Mouse (Mus musculus): ENCODE data around the gene Dcp1a. TPM values are rescaled to one million over a fixed set of nuclear protein-coding genes. Genes with fewer than 3 reads are reported as not detected.

Gene Dcp1a
- polyA plus RNA-seq, 2 experiments = 6.2 to 12.5 TPM

- no peak for DNase-seq (ENCODE audit: low read depth in 3 of 3, low spot score in 3 of 3)
- H3K27me3 ChIP-seq (ENCODE audit: control insufficient read depth, insufficient read depth, low read length) = no peaks in the 10 kb centered on the region
- no peak for TF ChIP-seq CTCF (IDR thresholded peaks at IDR 0.05; ENCODE audit: low read depth)
- TF ChIP-seq EP300 (IDR thresholded peaks at IDR 0.05; ENCODE audit: low read depth) = no peak
- H3K9me3 ChIP-seq (ENCODE audit: control insufficient read depth, low read length) = no peaks in the 10 kb centered on the region
- H3K4me1 ChIP-seq (replicated peaks; ENCODE audit: control insufficient read depth in 2 of 2, insufficient read depth in 2 of 2, low read length in 1 of 2) = peaks cover 0 to 2% of the 10 kb centered on the region in 2 experiments; a peak in 1 of 4 replicates
- 32% methylated on average over 1 of the region's 1 CpGs for WGBS (ENCODE audit: insufficient replicate concordance)
- no peak for ATAC-seq (ENCODE audit: insufficient read depth)
- peaks cover 7% of the 10 kb centered on the region for H3K36me3 ChIP-seq (replicated peaks; ENCODE audit: control insufficient read depth, insufficient read depth, low read depth)
- no peak overlapping the region for H3K9ac ChIP-seq (replicated peaks)
- H3K4me3 ChIP-seq (ENCODE audit: insufficient read depth in 1 of 2, low read depth in 2 of 2, low read length in 2 of 2) = no peak overlapping the region
- no peak overlapping the region for H3K4me2 ChIP-seq (ENCODE audit: low read depth)
- no peak overlapping the region for H3K27ac ChIP-seq
Measured at GRCm38 (mm10) chr14:30493276-30493675, 13.9 kb downstream of the Dcp1a start.

GRCm38 (mm10) chr14:30494998-30495397 is 15.7 kb downstream of the Dcp1a start:
- ATAC-seq (ENCODE audit: insufficient read depth) (no peak), DNase-seq (ENCODE audit: low read depth in 3 of 3, low spot score in 3 of 3) (no peak)
- 55% methylated on average over 6 of the region's 6 CpGs for WGBS (ENCODE audit: insufficient replicate concordance)
- Histone ChIP-seq H3K27ac (no peak overlapping the region), H3K4me2 (ENCODE audit: low read depth) (no peak overlapping the region), H3K4me1 (replicated peaks; ENCODE audit: control insufficient read depth in 2 of 2, insufficient read depth in 2 of 2, low read length in 1 of 2) (peaks cover 0 to 2% of the 10 kb centered on the region in 2 experiments; a peak in 1 of 4 replicates), H3K36me3 (replicated peaks; ENCODE audit: control insufficient read depth, insufficient read depth, low read depth) (peaks cover 7% of the 10 kb centered on the region), H3K4me3 (ENCODE audit: insufficient read depth in 1 of 2, low read depth in 2 of 2, low read length in 2 of 2) (no peak overlapping the region), H3K9ac (replicated peaks) (no peak overlapping the region), H3K9me3 (ENCODE audit: control insufficient read depth, low read length) (no peaks in the 10 kb centered on the region), H3K27me3 (ENCODE audit: control insufficient read depth, insufficient read depth, low read length) (no peaks in the 10 kb centered on the region)
- TF ChIP-seq EP300 (IDR thresholded peaks at IDR 0.05; ENCODE audit: low read depth) (no peak), CTCF (IDR thresholded peaks at IDR 0.05; ENCODE audit: low read depth) (no peak)

- 71% methylated on average over 2 of the region's 2 CpGs for WGBS (ENCODE audit: insufficient replicate concordance)
Measured at GRCm38 (mm10) chr14:30498202-30498601, 18.9 kb downstream of the Dcp1a start.

GRCm38 (mm10) chr14:30504990-30505389 is 25.7 kb downstream of the Dcp1a start:
- no peak for ATAC-seq (ENCODE audit: insufficient read depth)
- 77% methylated on average over 5 of the region's 5 CpGs for WGBS (ENCODE audit: insufficient replicate concordance)
- H3K4me1 ChIP-seq (replicated peaks; ENCODE audit: control insufficient read depth in 2 of 2, insufficient read depth in 2 of 2, low read length in 1 of 2) = no peaks in the 10 kb centered on the region
- no peak overlapping the region for H3K4me3 ChIP-seq (ENCODE audit: insufficient read depth in 1 of 2, low read depth in 2 of 2, low read length in 2 of 2)
- no peak for DNase-seq (ENCODE audit: low read depth in 3 of 3, low spot score in 3 of 3)
- H3K9me3 ChIP-seq (ENCODE audit: control insufficient read depth, low read length) = no peaks in the 10 kb centered on the region
- no peak overlapping the region for H3K9ac ChIP-seq (replicated peaks)
- TF ChIP-seq EP300 (IDR thresholded peaks at IDR 0.05; ENCODE audit: low read depth) (no peak), CTCF (IDR thresholded peaks at IDR 0.05; ENCODE audit: low read depth) (no peak)
- no peaks in the 10 kb centered on the region for H3K27me3 ChIP-seq (ENCODE audit: control insufficient read depth, insufficient read depth, low read length)
- H3K36me3 ChIP-seq (replicated peaks; ENCODE audit: control insufficient read depth, insufficient read depth, low read depth) = peaks cover 17% of the 10 kb centered on the region
- H3K27ac ChIP-seq = no peak overlapping the region
- no peak overlapping the region for H3K4me2 ChIP-seq (ENCODE audit: low read depth)

More at GRCm38 (mm10) chr14:30498202-30498601, 18.9 kb downstream of the Dcp1a start:
- TF ChIP-seq CTCF (IDR thresholded peaks at IDR 0.05; ENCODE audit: low read depth) (no peak), EP300 (IDR thresholded peaks at IDR 0.05; ENCODE audit: low read depth) (no peak)
- Histone ChIP-seq H3K4me1 (replicated peaks; ENCODE audit: control insufficient read depth in 2 of 2, insufficient read depth in 2 of 2, low read length in 1 of 2) (0 out of 4 replicates have a peak, but pooled peaks cover 0 to under 1% of the 10 kb centered on the region in 2 experiments), H3K36me3 (replicated peaks; ENCODE audit: control insufficient read depth, insufficient read depth, low read depth) (no peaks in the 10 kb centered on the region; the same call in 1 of the 2 replicates), H3K4me2 (ENCODE audit: low read depth) (no peak overlapping the region), H3K27ac (no peak overlapping the region), H3K27me3 (ENCODE audit: control insufficient read depth, insufficient read depth, low read length) (no peaks in the 10 kb centered on the region), H3K4me3 (ENCODE audit: insufficient read depth in 1 of 2, low read depth in 2 of 2, low read length in 2 of 2) (no peak overlapping the region), H3K9ac (replicated peaks) (no peak overlapping the region), H3K9me3 (ENCODE audit: control insufficient read depth, low read length) (no peaks in the 10 kb centered on the region)
- DNase-seq (ENCODE audit: low read depth in 3 of 3, low spot score in 3 of 3) = no peak
- ATAC-seq (ENCODE audit: insufficient read depth) = no peak

GRCm38 (mm10) chr14:30510214-30510763 is 31.0 kb downstream of the Dcp1a start:
- ATAC-seq (ENCODE audit: insufficient read depth) (no peak), DNase-seq (ENCODE audit: low read depth in 3 of 3, low spot score in 3 of 3) (no peak)
- WGBS (ENCODE audit: insufficient replicate concordance) = 86% methylated on average over 6 of the region's 6 CpGs
- no peak overlapping the region for H3K4me3 ChIP-seq (ENCODE audit: insufficient read depth in 1 of 2, low read depth in 2 of 2, low read length in 2 of 2)
- no peak overlapping the region for H3K4me2 ChIP-seq (ENCODE audit: low read depth)
- no peak overlapping the region for H3K27ac ChIP-seq
- TF ChIP-seq EP300 (IDR thresholded peaks at IDR 0.05; ENCODE audit: low read depth) (no peak), CTCF (IDR thresholded peaks at IDR 0.05; ENCODE audit: low read depth) (no peak)
- H3K36me3 ChIP-seq (replicated peaks; ENCODE audit: control insufficient read depth, insufficient read depth, low read depth) = peaks cover 17% of the 10 kb centered on the region
- no peak overlapping the region for H3K9ac ChIP-seq (replicated peaks)
- H3K27me3 ChIP-seq (ENCODE audit: control insufficient read depth, insufficient read depth, low read length) = no peaks in the 10 kb centered on the region
- H3K4me1 ChIP-seq (replicated peaks; ENCODE audit: control insufficient read depth in 2 of 2, insufficient read depth in 2 of 2, low read length in 1 of 2) = no peaks in the 10 kb centered on the region
- H3K9me3 ChIP-seq (ENCODE audit: control insufficient read depth, low read length) = no peaks in the 10 kb centered on the region

Measured in liver, embryonic 14.5 days (tissue).